Mouse (Mus musculus): Measurements from ENCODE around the gene Phactr4.

- TF ChIP-seq CTCF (IDR thresholded peaks at IDR 0.05; ENCODE audit: low read depth) (no peak), EP300 (IDR thresholded peaks at IDR 0.05; ENCODE audit: low read depth) (no peak)
Observed at GRCm38 (mm10) chr4:132355403-132355802, 66.9 kb downstream of the Phactr4 start.

All from heart, postnatal 0 days (tissue).